Mouse (Mus musculus) liver, embryonic 12.5 days (tissue): ENCODE measurements around the gene Ank2. TPM values are rescaled to one million over a fixed set of nuclear protein-coding genes. Genes with fewer than 3 reads are reported as not detected.
"Not testable (repeated sequence)": the region's sequence is repeated elsewhere in the genome, so short reads cannot be mapped to it uniquely, and the experiment has no call there.

Experiments used
- ATAC-seq: fragments of 200-750 bp; cut with Nextera tagmentation; 2 replicates; pipeline ENCODE4 v1.8.0; 2017; ENCODE audit warnings: moderate number of reproducible peaks, mild to moderate bottlenecking, moderate library complexity
- H3K27ac ChIP-seq: fragments of 300-500 bp; sonication (generic); 2 replicates; pipeline ENCODE4 v1.5.1; 2016; ENCODE audit warnings: mild to moderate bottlenecking
- H3K27me3 ChIP-seq: fragments of 300-500 bp; sonication (generic); replicated peaks from 2 replicates; pipeline ENCODE4 v1.6.1; 2016; ENCODE audit warnings: mild to moderate bottlenecking, moderate library complexity
- H3K36me3 ChIP-seq: fragments of 300-500 bp; sonication (generic); 2 replicates; pipeline ENCODE4 v1.6.1; 2016; ENCODE audit warnings: mild to moderate bottlenecking, moderate library complexity
- H3K4me1 ChIP-seq: fragments of 300-500 bp; sonication (generic); 2 replicates; pipeline ENCODE4 v1.6.1; 2016
- H3K4me2 ChIP-seq: fragments of 300-500 bp; sonication (generic); 2 replicates; pipeline ENCODE4 v1.6.1; 2016; ENCODE audit warnings: mild to moderate bottlenecking, moderate library complexity
- H3K4me3 ChIP-seq: fragments of 300-500 bp; sonication (generic); 2 replicates; pipeline ENCODE4 v1.5.1; 2016; ENCODE audit warnings: mild to moderate bottlenecking, moderate library complexity
- H3K9ac ChIP-seq: fragments of 300-500 bp; sonication (generic); 2 replicates; pipeline ENCODE4 v1.6.1; 2016; ENCODE audit warnings: mild to moderate bottlenecking, moderate library complexity
- H3K9me3 ChIP-seq: fragments of 300-500 bp; sonication (generic); replicated peaks from 2 replicates; pipeline ENCODE4 v1.6.1; 2016; ENCODE audit warnings: mild to moderate bottlenecking, moderate library complexity
- WGBS: fragments of 180-500 bp; shearing (Covaris S2); methylation state at CpG from one replicate; pipeline ENCODE4 v1.1.7; 2016; ENCODE audit not compliant: insufficient replicate concordance; 5-methylcytosine and 5-hydroxymethylcytosine counted together
- polyA plus RNA-seq: library from polyadenylated mRNA; unstranded; fragments of >200 nt; fragmentation: Nextera tagmentation; extraction: Ambion mirVana; gene quantifications from 2 replicates; pipeline ENCODE4 v1.2.1, GENCODE M21; 2016

Ank2 gene
- polyA plus RNA-seq, 1 experiment from 2014 or later, result 9.0 TPM

GRCm38 (mm10) chr3:127334876-127335275, 164.3 kb downstream of the Ank2 start:
- H3K4me3 ChIP-seq, result no peak overlapping the region
- H3K36me3 ChIP-seq, result no peaks in the 10 kb centered on the region
- ATAC-seq, result no peak
- no peak overlapping the region for H3K9ac ChIP-seq
- no peak overlapping the region for H3K27ac ChIP-seq
- WGBS, result 75% methylated on average over 6 of the region's 6 CpGs
- no peaks in the 10 kb centered on the region for H3K4me1 ChIP-seq
- no peaks in the 10 kb centered on the region for H3K9me3 ChIP-seq
- H3K4me2 ChIP-seq, result no peak overlapping the region
- H3K27me3 ChIP-seq, result no peaks in the 10 kb centered on the region

GRCm38 (mm10) chr3:127331562-127331961, 167.6 kb downstream of the Ank2 start:
- Histone ChIP-seq H3K9me3 (no peaks in the 10 kb centered on the region), H3K4me3 (no peak overlapping the region), H3K4me2 (no peak overlapping the region), H3K36me3 (no peaks in the 10 kb centered on the region), H3K4me1 (no peaks in the 10 kb centered on the region), H3K27ac (no peak overlapping the region), H3K9ac (no peak overlapping the region), H3K27me3 (no peaks in the 10 kb centered on the region)
- 49% methylated on average over 6 of the region's 6 CpGs for WGBS
- ATAC-seq, result no peak

- Histone ChIP-seq H3K9me3 (no peaks in the 10 kb centered on the region), H3K9ac (no peak overlapping the region), H3K4me2 (no peak overlapping the region), H3K27ac (no peak overlapping the region), H3K4me3 (no peak overlapping the region), H3K4me1 (no peaks in the 10 kb centered on the region), H3K27me3 (0 out of 2 replicates have a peak, but pooled peaks cover 3% of the 10 kb centered on the region), H3K36me3 (no peaks in the 10 kb centered on the region)
- ATAC-seq, result no peak
- 71% methylated on average over 8 of the region's 8 CpGs for WGBS
Measured at GRCm38 (mm10) chr3:127326355-127326754, 172.8 kb downstream of the Ank2 start.

- no peak overlapping the region for H3K4me2 ChIP-seq
- H3K4me3 ChIP-seq, result no peak overlapping the region
- H3K36me3 ChIP-seq, result no peaks in the 10 kb centered on the region
- ATAC-seq, result no peak
- no peak overlapping the region for H3K27ac ChIP-seq
- H3K27me3 ChIP-seq, result 0 out of 2 replicates have a peak, but pooled peaks cover 3% of the 10 kb centered on the region
- H3K9ac ChIP-seq, result no peak overlapping the region
- no peaks in the 10 kb centered on the region for H3K4me1 ChIP-seq
- H3K9me3 ChIP-seq, result no peaks in the 10 kb centered on the region
Measured at GRCm38 (mm10) chr3:127322870-127323269, 176.3 kb downstream of the Ank2 start.

GRCm38 (mm10) chr3:127321645-127322044, 177.5 kb downstream of the Ank2 start:
- Histone ChIP-seq H3K9ac (no peak overlapping the region), H3K9me3 (no peaks in the 10 kb centered on the region), H3K4me3 (no peak overlapping the region), H3K4me2 (no peak overlapping the region), H3K36me3 (no peaks in the 10 kb centered on the region), H3K4me1 (no peaks in the 10 kb centered on the region), H3K27me3 (0 out of 2 replicates have a peak, but pooled peaks cover 3% of the 10 kb centered on the region), H3K27ac (no peak overlapping the region)
- no peak for ATAC-seq
- WGBS, result 34% methylated on average over 5 of the region's 5 CpGs

GRCm38 (mm10) chr3:127321031-127321430, 178.1 kb downstream of the Ank2 start:
- H3K27me3 ChIP-seq, H3K9me3 ChIP-seq, H3K27ac ChIP-seq, H3K4me2 ChIP-seq, H3K36me3 ChIP-seq, H3K4me1 ChIP-seq, ATAC-seq, H3K4me3 ChIP-seq, H3K9ac ChIP-seq: not testable (repeated sequence)
- WGBS, result 38% methylated on average over 5 of the region's 5 CpGs

GRCm38 (mm10) chr3:127320311-127320710, 178.8 kb downstream of the Ank2 start:
- no peak for ATAC-seq
- no peak overlapping the region for H3K27ac ChIP-seq
- 51% methylated on average over 8 of the region's 8 CpGs for WGBS

GRCm38 (mm10) chr3:127317641-127318040, 181.5 kb downstream of the Ank2 start:
- ATAC-seq, result no peak
- Histone ChIP-seq H3K27me3 (no peaks in the 10 kb centered on the region), H3K9ac (no peak overlapping the region), H3K4me3 (no peak overlapping the region), H3K4me2 (no peak overlapping the region), H3K27ac (no peak overlapping the region), H3K4me1 (no peaks in the 10 kb centered on the region), H3K9me3 (no peaks in the 10 kb centered on the region), H3K36me3 (no peaks in the 10 kb centered on the region)
- WGBS, result 77% methylated on average over 6 of the region's 6 CpGs

More at GRCm38 (mm10) chr3:127320311-127320710, 178.8 kb downstream of the Ank2 start:
- no peaks in the 10 kb centered on the region for H3K36me3 ChIP-seq
- H3K9me3 ChIP-seq, result no peaks in the 10 kb centered on the region
- no peaks in the 10 kb centered on the region for H3K4me1 ChIP-seq
- no peak overlapping the region for H3K4me2 ChIP-seq
- 0 out of 2 replicates have a peak, but pooled peaks cover 3% of the 10 kb centered on the region for H3K27me3 ChIP-seq
- no peak overlapping the region for H3K4me3 ChIP-seq
- no peak overlapping the region for H3K9ac ChIP-seq

- no peak for ATAC-seq
- no peak overlapping the region for H3K27ac ChIP-seq
Measured at GRCm38 (mm10) chr3:127316717-127317116, 182.4 kb downstream of the Ank2 start.

GRCm38 (mm10) chr3:127311521-127311920, 187.6 kb downstream of the Ank2 start:
- Histone ChIP-seq H3K27me3 (no peaks in the 10 kb centered on the region), H3K9ac (no peak overlapping the region), H3K4me1 (no peaks in the 10 kb centered on the region), H3K27ac (no peak overlapping the region), H3K4me3 (no peak overlapping the region), H3K36me3 (no peaks in the 10 kb centered on the region), H3K9me3 (no peaks in the 10 kb centered on the region), H3K4me2 (no peak overlapping the region)
- ATAC-seq, result no peak
- 76% methylated on average over 6 of the region's 6 CpGs for WGBS

More at GRCm38 (mm10) chr3:127316717-127317116, 182.4 kb downstream of the Ank2 start:
- H3K4me1 ChIP-seq, result no peaks in the 10 kb centered on the region
- no peaks in the 10 kb centered on the region for H3K9me3 ChIP-seq
- WGBS, result 83% methylated on average over 2 of the region's 2 CpGs
- no peak overlapping the region for H3K9ac ChIP-seq
- H3K4me2 ChIP-seq, result no peak overlapping the region
- no peaks in the 10 kb centered on the region for H3K27me3 ChIP-seq
- no peaks in the 10 kb centered on the region for H3K36me3 ChIP-seq
- no peak overlapping the region for H3K4me3 ChIP-seq

- H3K27ac ChIP-seq, result no peak overlapping the region
- WGBS, result 69% methylated on average over 3 of the region's 3 CpGs
- no peaks in the 10 kb centered on the region for H3K9me3 ChIP-seq
- no peaks in the 10 kb centered on the region for H3K36me3 ChIP-seq
- ATAC-seq, result no peak
- H3K4me2 ChIP-seq, result no peak overlapping the region
- H3K4me1 ChIP-seq, result no peaks in the 10 kb centered on the region
- no peaks in the 10 kb centered on the region for H3K27me3 ChIP-seq
- no peak overlapping the region for H3K9ac ChIP-seq
- H3K4me3 ChIP-seq, result no peak overlapping the region
Measured at GRCm38 (mm10) chr3:127310079-127310478, 189.1 kb downstream of the Ank2 start.

GRCm38 (mm10) chr3:127303957-127304553, 195.1 kb downstream of the Ank2 start:
- Histone ChIP-seq H3K9me3 (no peaks in the 10 kb centered on the region), H3K9ac (no peak overlapping the region), H3K4me1 (no peaks in the 10 kb centered on the region), H3K4me2 (no peak overlapping the region), H3K4me3 (no peak overlapping the region), H3K36me3 (no peaks in the 10 kb centered on the region), H3K27ac (no peak overlapping the region), H3K27me3 (no peaks in the 10 kb centered on the region)
- 67% methylated on average over 6 of the region's 6 CpGs for WGBS
- ATAC-seq, result no peak

GRCm38 (mm10) chr3:127303041-127303440, 196.1 kb downstream of the Ank2 start:
- no peak overlapping the region for H3K27ac ChIP-seq
- no peaks in the 10 kb centered on the region for H3K4me1 ChIP-seq
- no peak for ATAC-seq
- no peaks in the 10 kb centered on the region for H3K27me3 ChIP-seq
- no peak overlapping the region for H3K4me2 ChIP-seq
- no peak overlapping the region for H3K4me3 ChIP-seq
- WGBS, result 63% methylated on average over 4 of the region's 4 CpGs
- no peak overlapping the region for H3K9ac ChIP-seq
- no peaks in the 10 kb centered on the region for H3K36me3 ChIP-seq
- H3K9me3 ChIP-seq, result no peaks in the 10 kb centered on the region
